Comparison of ENCODE assay signal across 8 mouse cellular contexts in genomic region chr16:21693981-21694462, GRCm38 (mm10). TPM values are rescaled to one million over a fixed set of nuclear protein-coding genes. Genes with fewer than 3 reads are reported as not detected.
DNase-seq lines count a peak whose midpoint lies in the region; ATAC-seq lines count a peak whose summit lies in the region.

No protein-coding gene starts in this region.

- no peaks in the 10 kb centered on the region for H3K27me3 ChIP-seq in embryonic facial prominence, embryonic 13.5 days
- H3K27me3 ChIP-seq in lung, embryonic 16.5 days (ENCODE audit: control insufficient read depth, insufficient read depth, low read depth, low read length), result peaks cover 2% of the 10 kb centered on the region; the same call in 1 of the 2 replicates

- H3K36me3 ChIP-seq in embryonic facial prominence, embryonic 13.5 days, result no peaks in the 10 kb centered on the region
- H3K36me3 ChIP-seq in lung, embryonic 16.5 days (ENCODE audit: control insufficient read depth, insufficient read depth, low read length), result no peaks in the 10 kb centered on the region

- peak; percentile 51 to 53 for DNase-seq in B cell, adult 2 months
- peak; percentile 71 for DNase-seq in ZHBTc4 (ENCODE audit: low read depth, low spot score)
- peak; percentile 73 to 74 for DNase-seq in heart, postnatal 10 days
- peak; percentile 28 for DNase-seq in large intestine, adult 2 months (ENCODE audit: low read depth, low spot score)
- DNase-seq in retina, embryonic 14.5 days (ENCODE audit: low spot score), result peak; percentile 74
- DNase-seq in urinary bladder, postnatal 10 days (ENCODE audit: low spot score), result peak; percentile 13

- WGBS in embryonic facial prominence, embryonic 13.5 days, result under 1% methylated on average over 45 of the region's 45 CpGs
- WGBS in large intestine, adult 2 months, result under 1% methylated on average over 45 of the region's 45 CpGs
- WGBS in lung, embryonic 16.5 days, result 1% methylated on average over 25 of the region's 45 CpGs

- H3K9me3 ChIP-seq in embryonic facial prominence, embryonic 13.5 days, result no peaks in the 10 kb centered on the region
- no peaks in the 10 kb centered on the region for H3K9me3 ChIP-seq in lung, embryonic 16.5 days (ENCODE audit: control insufficient read depth, low read length)

- H3K27ac ChIP-seq in embryonic facial prominence, embryonic 13.5 days, result peak overlapping the region; percentile 87
- peak overlapping the region; percentile 88 for H3K27ac ChIP-seq in lung, embryonic 16.5 days (ENCODE audit: low read length)

- H3K4me1 ChIP-seq in embryonic facial prominence, embryonic 13.5 days, result peaks cover 23% of the 10 kb centered on the region
- H3K4me1 ChIP-seq in lung, embryonic 16.5 days (replicated peaks; ENCODE audit: control insufficient read depth, insufficient read depth, low read length), result peaks cover 14% of the 10 kb centered on the region

- intact Hi-C loops in heart, postnatal 10 days (cut with DNase I), result loop anchor here (5.0 kb wide), 1 partner anchor 52 kb away; no protein-coding TSS in a partner anchor

- peak; percentile 28 for ATAC-seq in embryonic facial prominence, embryonic 13.5 days (ENCODE audit: insufficient number of reproducible peaks, insufficient read depth, low FRiP score, low TSS enrichment, low read depth)
- ATAC-seq in lung, embryonic 16.5 days (ENCODE audit: low read depth), result peak; percentile 65

- H3K9ac ChIP-seq in embryonic facial prominence, embryonic 13.5 days, result peak overlapping the region; percentile 91
- peak overlapping the region; percentile 91 for H3K9ac ChIP-seq in lung, embryonic 16.5 days (ENCODE audit: low read length)

- peak overlapping the region; percentile 85 for H3K4me3 ChIP-seq in embryonic facial prominence, embryonic 13.5 days
- peak overlapping the region; percentile 92 for H3K4me3 ChIP-seq in lung, embryonic 16.5 days (ENCODE audit: low read length)

- peak overlapping the region; percentile 96 for H3K4me2 ChIP-seq in embryonic facial prominence, embryonic 13.5 days
- peak overlapping the region; percentile 98 for H3K4me2 ChIP-seq in lung, embryonic 16.5 days (ENCODE audit: low read depth, low read length)

RNA-seq across cellular contexts. Expression of gene 2510009E07Rik, which starts 0.4 kb away (rescaled TPM):
- 21.3 and 23.5 TPM in 2 replicates for polyA plus RNA-seq in embryonic facial prominence, embryonic 13.5 days (2015; fragmentation: Nextera tagmentation; extraction: Ambion mirVana)
- 10 to 100 TPM; 42.4 to 45.1 TPM for total RNA-seq in heart, postnatal 10 days (2021)
- 4.6 and 5.3 TPM in 2 replicates for polyA plus RNA-seq in large intestine, adult 2 months (2012; rRNA removed)
- polyA plus RNA-seq in lung, embryonic 16.5 days (2015; fragmentation: Nextera tagmentation; extraction: Ambion mirVana), result 21.7 and 22.0 TPM in 2 replicates

Comparison
In these comparisons a context has a peak if more than half of its experiments do, and no peak if none do; other contexts are left out.
1. Peak in every context shown above with its lines: DNase-seq, ATAC-seq, H3K4me3 ChIP-seq and H3K27ac ChIP-seq.
2. DNase-seq: peak in every context shown above with its lines; median percentile 74 in retina, embryonic 14.5 days; 74 in heart, postnatal 10 days; 71 in ZHBTc4; 52 in B cell, adult 2 months; 28 in large intestine, adult 2 months; 13 in urinary bladder, postnatal 10 days.